ENCODE assay signal across 11 mouse cellular contexts in genomic region chr2:74735851-74736687, GRCm38 (mm10). TPM values are rescaled to one million over a fixed set of nuclear protein-coding genes. Genes with fewer than 3 reads are reported as not detected.
DNase-seq lines count a peak whose midpoint lies in the region; ATAC-seq lines count a peak whose summit lies in the region.
"Had no signal": no experiment of that assay in that cellular context is flagged by ENCODE, and none has a peak within 500 bp of the region (broad histone marks: within the 10 kb centered on the region; RNA-seq: fewer than 3 reads in every experiment).

No protein-coding gene starts in this region.

- H3K4me1 ChIP-seq in heart, embryonic 11.5 days (ENCODE audit: control insufficient read depth, insufficient read depth, low read length): peaks cover 4% of the 10 kb centered on the region
- peaks cover 45% of the 10 kb centered on the region for H3K4me1 ChIP-seq in limb, embryonic 15.5 days

- peak overlapping the region; percentile 30 for H3K4me3 ChIP-seq in heart, embryonic 11.5 days (ENCODE audit: low read depth, low read length)
- peak overlapping the region; percentile 13 for H3K4me3 ChIP-seq in limb, embryonic 15.5 days

- no peaks in the 10 kb centered on the region for H3K36me3 ChIP-seq in heart, embryonic 11.5 days (ENCODE audit: control insufficient read depth, insufficient read depth, low read length)
- H3K36me3 ChIP-seq in limb, embryonic 15.5 days: no peaks in the 10 kb centered on the region

- H3K4me2 ChIP-seq in heart, embryonic 11.5 days: peak overlapping the region; percentile 46
- H3K4me2 ChIP-seq in limb, embryonic 15.5 days: peak overlapping the region; percentile 30

- H3K27ac ChIP-seq in heart, embryonic 11.5 days (ENCODE audit: low read depth, low read length): no peak overlapping the region
- no peak overlapping the region for H3K27ac ChIP-seq in limb, embryonic 15.5 days

- H3K27me3 ChIP-seq in heart, embryonic 11.5 days (ENCODE audit: control insufficient read depth, insufficient read depth, low read length): peaks cover 96% of the 10 kb centered on the region
- H3K27me3 ChIP-seq in limb, embryonic 15.5 days: peaks cover 98% of the 10 kb centered on the region

- ATAC-seq in heart, embryonic 11.5 days (replicated peaks; ENCODE audit: insufficient number of reproducible peaks, low FRiP score, low TSS enrichment): no peak
- ATAC-seq in limb, embryonic 15.5 days (ENCODE audit: insufficient number of reproducible peaks, low FRiP score, low TSS enrichment, low read depth): no peak

- under 1% methylated on average over 42 of the region's 42 CpGs for WGBS in heart, embryonic 11.5 days (ENCODE audit: insufficient replicate concordance)
- 4% methylated on average over 42 of the region's 42 CpGs for WGBS in limb, embryonic 15.5 days

- 0 out of 2 replicates have a peak overlapping the region, but pooled peaks have one; percentile 34 for H3K9ac ChIP-seq in heart, embryonic 11.5 days (ENCODE audit: low read depth, low read length)
- H3K9ac ChIP-seq in limb, embryonic 15.5 days: no peak overlapping the region

- H3K9me3 ChIP-seq in heart, embryonic 11.5 days (replicated peaks; ENCODE audit: control insufficient read depth, low read length): no peaks in the 10 kb centered on the region
- H3K9me3 ChIP-seq in limb, embryonic 15.5 days: no peaks in the 10 kb centered on the region

- DNase-seq in heart, adult 8-10 months (ENCODE audit: low spot score): no peak
- peak; percentile 8 for DNase-seq in right cerebral cortex, postnatal 25 days
- no peak for DNase-seq in right cerebral cortex, postnatal 4 days
- peak; percentile 27 for DNase-seq in yolk sac, embryonic 10.5 days (ENCODE audit: low spot score)
- no peak for DNase-seq in frontal cortex, adult 2 months (ENCODE audit: extremely low spot score in 1 of 2, low spot score in 1 of 2)
- no peak for DNase-seq in natural killer cell, adult 2 months (ENCODE audit: low spot score in 2 of 2)
- DNase-seq: lung, postnatal 10 days; right cerebral cortex, postnatal 14 days had no signal

RNA-seq across cellular contexts. Expression of gene Gm28230, which starts 9.5 kb away (rescaled TPM):
- 0.10 TPM in 1 of 2 replicates, not detected in the other for polyA plus RNA-seq in heart, embryonic 11.5 days (2014; fragmentation: Nextera tagmentation; extraction: Ambion mirVana)
- not detected for total RNA-seq in heart, adult 8-10 months (2022)
- 0.08 and 0.11 TPM in 2 replicates for polyA plus RNA-seq in limb, embryonic 15.5 days (2015; fragmentation: Nextera tagmentation; extraction: Ambion mirVana)
- polyA plus RNA-seq in frontal cortex, adult 2 months (2012; rRNA removed): 0.04 TPM in 1 of 2 replicates, not detected in the other
- total RNA-seq: granulocyte monocyte progenitor cell, adult 5-6 weeks had no signal

RNA-seq across cellular contexts. Expression of gene Hoxd4, which starts 24.3 kb away (rescaled TPM):
- polyA plus RNA-seq in heart, embryonic 11.5 days (2014; fragmentation: Nextera tagmentation; extraction: Ambion mirVana): not detected in 2 replicates
- total RNA-seq in heart, adult 8-10 months (2022): under 1 TPM; 0.32 to 0.79 (median 0.38) TPM
- polyA plus RNA-seq in limb, embryonic 15.5 days (2015; fragmentation: Nextera tagmentation; extraction: Ambion mirVana): 0.29 and 0.66 TPM in 2 replicates
- polyA plus RNA-seq in frontal cortex, adult 2 months (2012; rRNA removed): not detected in 2 replicates
- total RNA-seq: granulocyte monocyte progenitor cell, adult 5-6 weeks had no signal

RNA-seq across cellular contexts. Expression of gene Hoxd3, which starts 24.3 kb away (rescaled TPM):
- polyA plus RNA-seq in heart, embryonic 11.5 days (2014; fragmentation: Nextera tagmentation; extraction: Ambion mirVana): 2.0 and 3.1 TPM in 2 replicates
- total RNA-seq in heart, adult 8-10 months (2022): under 1 TPM in 1 of 4 experiments, not detected in 3; 0.16 TPM
- polyA plus RNA-seq in limb, embryonic 15.5 days (2015; fragmentation: Nextera tagmentation; extraction: Ambion mirVana): 0.55 and 0.65 TPM in 2 replicates
- polyA plus RNA-seq in frontal cortex, adult 2 months (2012; rRNA removed): not detected in 2 replicates
- total RNA-seq: granulocyte monocyte progenitor cell, adult 5-6 weeks had no signal

RNA-seq across cellular contexts. Expression of gene Hoxd1, which starts 26.7 kb away (rescaled TPM):
- polyA plus RNA-seq in heart, embryonic 11.5 days (2014; fragmentation: Nextera tagmentation; extraction: Ambion mirVana): 0.20 TPM in 1 of 2 replicates, not detected in the other
- total RNA-seq in heart, adult 8-10 months (2022): not detected
- polyA plus RNA-seq in limb, embryonic 15.5 days (2015; fragmentation: Nextera tagmentation; extraction: Ambion mirVana): 0.26 and 0.42 TPM in 2 replicates
- 0.08 and 0.13 TPM in 2 replicates for polyA plus RNA-seq in frontal cortex, adult 2 months (2012; rRNA removed)
- total RNA-seq: granulocyte monocyte progenitor cell, adult 5-6 weeks had no signal

RNA-seq across cellular contexts. Expression of gene Hoxd8, which starts 31.7 kb away (rescaled TPM):
- 0.27 and 0.30 TPM in 2 replicates for polyA plus RNA-seq in heart, embryonic 11.5 days (2014; fragmentation: Nextera tagmentation; extraction: Ambion mirVana)
- 1 to 10 TPM in 1 of 4 experiments, under 1 TPM in 3; 0.53 to 1.5 (median 0.76) TPM for total RNA-seq in heart, adult 8-10 months (2022)
- polyA plus RNA-seq in limb, embryonic 15.5 days (2015; fragmentation: Nextera tagmentation; extraction: Ambion mirVana): 5.9 and 7.3 TPM in 2 replicates
- 0.04 and 0.06 TPM in 2 replicates for polyA plus RNA-seq in frontal cortex, adult 2 months (2012; rRNA removed)
- total RNA-seq: granulocyte monocyte progenitor cell, adult 5-6 weeks had no signal

Comparison
In these comparisons a context has a peak if more than half of its experiments do, and no peak if none do; other contexts are left out.
1. DNase-seq: peak in right cerebral cortex, postnatal 25 days (single experiment) and yolk sac, embryonic 10.5 days (single experiment); none in heart, adult 8-10 months (single experiment), right cerebral cortex, postnatal 4 days (single experiment), frontal cortex, adult 2 months (0 of 2) and natural killer cell, adult 2 months (0 of 2).